Mouse (Mus musculus) cerebellum, adult 2 months (tissue): ENCODE data around the gene Ephx1.

Experiments used
- CTCF ChIP-seq: fragments of 200-500 bp; IDR thresholded peaks from 2 replicates; pipeline ENCODE4 v1.5.1; 2011; ENCODE audit warnings: low read depth, mild to moderate bottlenecking, control low read depth, low read length, moderate library complexity, borderline replicate concordance; ENCODE audit not compliant: insufficient read depth
- POLR2A ChIP-seq: fragments of 200-500 bp; IDR thresholded peaks from 2 replicates; pipeline ENCODE4 v1.6.1; 2011; ENCODE audit warnings: low read length, control low read depth, borderline replicate concordance; ENCODE audit not compliant: insufficient read depth

GRCm38 (mm10) chr1:181010171-181010932, 10.4 kb downstream of the Ephx1 start:
- TF ChIP-seq POLR2A (0 out of 2 replicates have a peak, but pooled peaks have one; percentile 6), CTCF (no peak)
